Mouse (Mus musculus) kidney, embryonic 16.5 days (tissue): ENCODE measurements around the gene Derl3. TPM values are rescaled to one million over a fixed set of nuclear protein-coding genes. Genes with fewer than 3 reads are reported as not detected.
"Not testable (repeated sequence)": the region's sequence is repeated elsewhere in the genome, so short reads cannot be mapped to it uniquely, and the experiment has no call there.

Source experiments
- ATAC-seq: fragments of 200-750 bp; cut with Nextera tagmentation; 2 replicates; pipeline ENCODE4 v1.8.0; 2017; ENCODE audit warnings: moderate TSS enrichment; ENCODE audit not compliant: low FRiP score, low TSS enrichment
- H3K27ac ChIP-seq: fragments of 300-500 bp; sonication (generic); 2 replicates; pipeline ENCODE4 v1.5.1; 2014; ENCODE audit warnings: low read length
- H3K27me3 ChIP-seq: fragments of 300-500 bp; sonication (generic); 2 replicates; pipeline ENCODE4 v1.6.1; 2014; ENCODE audit warnings: low read length, control low read depth, mixed read lengths; ENCODE audit not compliant: insufficient read depth
- H3K36me3 ChIP-seq: fragments of 300-500 bp; sonication (generic); 2 replicates; pipeline ENCODE4 v1.6.1; 2014; ENCODE audit warnings: low read length, control low read depth, mixed read lengths; ENCODE audit not compliant: insufficient read depth
- H3K4me1 ChIP-seq: fragments of 300-500 bp; sonication (generic); 2 replicates; pipeline ENCODE4 v1.6.1; 2014; ENCODE audit warnings: low read length, control low read depth, mixed read lengths; ENCODE audit not compliant: insufficient read depth
- H3K4me2 ChIP-seq: fragments of 300-500 bp; sonication (generic); replicated peaks from 2 replicates; pipeline ENCODE4 v1.6.1; 2014; ENCODE audit warnings: low read depth, low read length
- H3K4me3 ChIP-seq: fragments of 300-500 bp; sonication (generic); 2 replicates; pipeline ENCODE4 v1.5.1; 2014; ENCODE audit warnings: mild to moderate bottlenecking, low read length
- H3K9ac ChIP-seq: fragments of 300-500 bp; sonication (generic); replicated peaks from 2 replicates; pipeline ENCODE4 v1.6.1; 2014; ENCODE audit warnings: low read length
- H3K9me3 ChIP-seq: fragments of 300-500 bp; sonication (generic); 2 replicates; pipeline ENCODE4 v1.6.1; 2016; ENCODE audit warnings: low read length, control low read depth
- WGBS: fragments of 180-500 bp; shearing (Covaris S2); extraction: QIAGEN DNeasy Blood & Tissue Kit; methylation state at CpG from one replicate; pipeline ENCODE4 v1.1.7; 2014; 5-methylcytosine and 5-hydroxymethylcytosine counted together
- polyA plus RNA-seq: library from polyadenylated mRNA; unstranded; fragments of >200 nt; fragmentation: Nextera tagmentation; extraction: Ambion mirVana; gene quantifications from 2 replicates; pipeline ENCODE4 v1.2.1, GENCODE M21; 2015

The Derl3 gene
- 4.0 and 4.4 TPM in 2 replicates for polyA plus RNA-seq

GRCm38 (mm10) chr10:75893089-75893750 lies at the start of gene Derl3:
Gene Derl3 (plus strand): TSS chr10:75893413.
- 2% methylated on average over 50 of the region's 51 CpGs for WGBS
- H3K9me3 ChIP-seq = no peaks in the 10 kb centered on the region
- peak within 1 kb of the TSS; percentile 87 for H3K4me2 ChIP-seq
- peak within 1 kb of the TSS; percentile 54 for H3K9ac ChIP-seq
- H3K27me3 ChIP-seq = no peaks in the 10 kb centered on the region
- peaks cover 27% of the 10 kb centered on the region for H3K4me1 ChIP-seq
- H3K36me3 ChIP-seq = peaks cover 33% of the 10 kb centered on the region
- ATAC-seq = peak; percentile 99
- peak within 1 kb of the TSS; percentile 51 for H3K4me3 ChIP-seq
- peak within 1 kb of the TSS; percentile 46 for H3K27ac ChIP-seq

- not testable (repeated sequence) for H3K4me2 ChIP-seq, H3K27ac ChIP-seq, ATAC-seq, H3K9ac ChIP-seq, H3K9me3 ChIP-seq, H3K4me3 ChIP-seq, H3K27me3 ChIP-seq, H3K4me1 ChIP-seq, H3K36me3 ChIP-seq
- WGBS = 74% methylated on average over 6 of the region's 6 CpGs
These were observed 49.3 kb upstream of the Derl3 start for GRCm38 (mm10) chr10:75843898-75844297.

- Histone ChIP-seq H3K27ac (no peak overlapping the region), H3K9me3 (no peaks in the 10 kb centered on the region), H3K9ac (no peak overlapping the region), H3K27me3 (no peaks in the 10 kb centered on the region), H3K4me1 (no peaks in the 10 kb centered on the region), H3K4me2 (no peak overlapping the region), H3K36me3 (no peaks in the 10 kb centered on the region), H3K4me3 (no peak overlapping the region)
- 85% methylated on average over 1 of the region's 1 CpGs for WGBS
- ATAC-seq = no peak
These were observed 48.4 kb upstream of the Derl3 start for GRCm38 (mm10) chr10:75844800-75845199.

- Histone ChIP-seq H3K4me1 (no peaks in the 10 kb centered on the region), H3K27ac (no peak overlapping the region), H3K4me3 (no peak overlapping the region), H3K36me3 (no peaks in the 10 kb centered on the region), H3K9me3 (no peaks in the 10 kb centered on the region), H3K9ac (no peak overlapping the region), H3K27me3 (no peaks in the 10 kb centered on the region), H3K4me2 (no peak overlapping the region)
- 71% methylated on average over 6 of the region's 6 CpGs for WGBS
- no peak for ATAC-seq
These were observed 47.8 kb upstream of the Derl3 start for GRCm38 (mm10) chr10:75845306-75845930.

GRCm38 (mm10) chr10:75848382-75848781 lies 44.8 kb upstream of the Derl3 start:
- H3K36me3 ChIP-seq = no peaks in the 10 kb centered on the region
- no peak for ATAC-seq
- no peak overlapping the region for H3K4me2 ChIP-seq
- no peaks in the 10 kb centered on the region for H3K27me3 ChIP-seq
- peaks cover 10% of the 10 kb centered on the region; the same call in 1 of the 2 replicates for H3K4me1 ChIP-seq
- H3K9me3 ChIP-seq = no peaks in the 10 kb centered on the region
- 22% methylated on average over 3 of the region's 3 CpGs for WGBS
- H3K4me3 ChIP-seq = no peak overlapping the region
- no peak overlapping the region for H3K27ac ChIP-seq
- no peak overlapping the region for H3K9ac ChIP-seq

- WGBS = 7% methylated on average over 6 of the region's 6 CpGs
- Histone ChIP-seq H3K27ac (no peak overlapping the region), H3K4me1 (peaks cover 10% of the 10 kb centered on the region; the same call in 1 of the 2 replicates)
These were observed 42.1 kb upstream of the Derl3 start for GRCm38 (mm10) chr10:75851076-75851475.

GRCm38 (mm10) chr10:75851681-75852080 lies 41.5 kb upstream of the Derl3 start:
- Histone ChIP-seq H3K4me3 (no peak overlapping the region), H3K36me3 (peaks cover 3% of the 10 kb centered on the region; the same call in 1 of the 2 replicates), H3K4me1 (peaks cover 10% of the 10 kb centered on the region; the same call in 1 of the 2 replicates), H3K4me2 (no peak overlapping the region), H3K9ac (no peak overlapping the region; the same call in 1 of the 2 replicates), H3K27me3 (no peaks in the 10 kb centered on the region), H3K27ac (no peak overlapping the region), H3K9me3 (no peaks in the 10 kb centered on the region)
- WGBS = 43% methylated on average over 3 of the region's 3 CpGs
- no peak for ATAC-seq

More at GRCm38 (mm10) chr10:75851076-75851475, 42.1 kb upstream of the Derl3 start:
- ATAC-seq = no peak
- Histone ChIP-seq H3K4me2 (no peak overlapping the region), H3K4me3 (no peak overlapping the region), H3K9me3 (no peaks in the 10 kb centered on the region), H3K27me3 (no peaks in the 10 kb centered on the region), H3K9ac (no peak overlapping the region), H3K36me3 (no peaks in the 10 kb centered on the region)

GRCm38 (mm10) chr10:75852539-75853125 lies 40.6 kb upstream of the Derl3 start:
- WGBS = 85% methylated on average over 12 of the region's 12 CpGs
- Histone ChIP-seq H3K4me2 (no peak overlapping the region), H3K27me3 (no peaks in the 10 kb centered on the region), H3K9ac (no peak overlapping the region), H3K36me3 (peaks cover 12% of the 10 kb centered on the region), H3K27ac (no peak overlapping the region), H3K4me1 (peaks cover 11% of the 10 kb centered on the region), H3K4me3 (no peak overlapping the region), H3K9me3 (no peaks in the 10 kb centered on the region)
- ATAC-seq = no peak

GRCm38 (mm10) chr10:75853452-75853851 lies 39.8 kb upstream of the Derl3 start:
- H3K36me3 ChIP-seq = peaks cover 17% of the 10 kb centered on the region
- H3K27ac ChIP-seq = no peak overlapping the region
- no peak overlapping the region for H3K9ac ChIP-seq
- 30% methylated on average over 10 of the region's 10 CpGs for WGBS
- ATAC-seq = no peak; the same call in 1 of the 2 replicates
- no peak overlapping the region for H3K4me2 ChIP-seq
- H3K27me3 ChIP-seq = no peaks in the 10 kb centered on the region
- H3K4me1 ChIP-seq = peaks cover 19% of the 10 kb centered on the region
- no peak overlapping the region for H3K4me3 ChIP-seq
- no peaks in the 10 kb centered on the region for H3K9me3 ChIP-seq

- Histone ChIP-seq H3K36me3 (peaks cover 17% of the 10 kb centered on the region), H3K4me2 (no peak overlapping the region), H3K27me3 (no peaks in the 10 kb centered on the region), H3K4me1 (peaks cover 25% of the 10 kb centered on the region), H3K9ac (no peak overlapping the region), H3K9me3 (no peaks in the 10 kb centered on the region), H3K4me3 (no peak overlapping the region), H3K27ac (no peak overlapping the region)
- no peak for ATAC-seq
- 39% methylated on average over 5 of the region's 5 CpGs for whole genome bisulfite sequencing
These were observed 39.1 kb upstream of the Derl3 start for GRCm38 (mm10) chr10:75854096-75854495.
